Mouse (Mus musculus) embryo, embryonic 10 days (tissue): Measurements from ENCODE around the gene Ap1s1.

ENCODE experiments used
- DNase-seq: peaks from one replicate; pipeline ENCODE4 v3.0.0-alpha.2; 2015; ENCODE audit warnings: low spot score

The Ap1s1 gene

DNA sequence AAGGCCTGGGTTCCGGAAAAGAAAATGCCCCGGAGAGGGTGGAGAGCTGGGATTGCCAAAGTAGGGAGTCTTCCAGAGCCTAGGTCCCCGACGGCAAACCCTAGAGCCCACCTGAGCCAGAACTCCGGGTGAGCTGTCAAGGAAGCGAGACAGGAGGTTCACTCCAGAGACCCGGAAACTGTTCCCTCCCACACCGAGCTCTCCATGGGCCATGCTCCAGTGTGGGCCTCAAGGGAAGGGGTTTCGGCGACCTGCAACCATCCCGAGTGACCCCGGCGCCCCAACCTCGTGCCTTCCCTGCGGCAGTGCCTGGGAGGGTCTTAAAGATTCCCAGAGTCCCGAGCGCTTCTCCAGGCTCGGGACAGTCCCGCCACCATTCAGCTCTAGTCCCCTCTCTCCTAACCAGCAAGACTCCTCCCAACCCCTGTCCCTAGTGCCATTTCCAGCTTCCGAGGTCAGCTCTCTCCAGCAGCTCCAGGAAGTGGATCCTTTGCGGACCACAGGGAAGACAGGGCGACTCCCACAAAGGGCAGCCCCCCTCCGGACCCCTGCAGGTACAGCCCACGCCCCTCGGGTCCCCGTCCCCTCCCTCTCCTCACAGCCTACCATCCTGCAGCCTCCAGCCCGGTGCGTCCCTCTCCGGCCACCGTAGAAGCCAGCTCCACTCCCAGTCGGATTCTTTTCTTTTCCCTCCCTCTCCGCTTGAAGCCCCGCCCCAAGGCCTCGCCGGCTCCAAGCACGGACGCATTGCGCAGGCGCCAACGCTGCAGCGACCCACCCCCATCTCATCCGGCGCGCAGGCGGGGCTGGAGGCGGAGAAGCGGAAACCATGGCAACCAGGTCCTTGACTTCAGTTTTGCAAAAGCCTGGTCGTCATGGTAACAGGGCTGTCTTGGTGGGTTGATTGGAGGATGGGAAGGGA, at the start of gene Ap1s1:
Gene Ap1s1, minus strand, starts transcription at position 734 of the 922 bp plus-strand sequence.
- DNase-seq: peak; percentile 100

GRCm38 (mm10) chr5:137095135-137095534, 49.2 kb upstream of the Ap1s1 start:
- no peak for DNase-seq

DNA sequence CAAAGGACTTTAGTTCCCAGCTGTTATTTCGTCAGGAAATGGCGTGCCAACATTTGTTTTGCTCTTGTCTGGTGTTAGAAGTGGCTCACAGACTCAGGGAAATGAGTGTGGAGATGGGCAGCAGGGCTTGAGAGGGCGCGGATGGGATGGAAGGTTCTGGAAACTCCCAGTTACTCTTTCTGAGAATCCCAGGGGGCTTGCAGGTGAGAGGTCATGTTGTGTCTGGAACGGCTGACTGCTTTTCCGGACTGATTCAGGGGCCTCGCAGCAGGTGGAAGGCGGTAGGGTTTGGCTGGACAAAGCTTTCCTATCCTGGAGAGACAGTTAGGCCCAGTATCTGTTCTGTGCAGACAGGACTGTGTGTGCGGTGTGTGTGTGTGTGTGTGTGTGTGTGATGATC, 47.8 kb upstream of the Ap1s1 start:
- no peak for DNase-seq

DNA sequence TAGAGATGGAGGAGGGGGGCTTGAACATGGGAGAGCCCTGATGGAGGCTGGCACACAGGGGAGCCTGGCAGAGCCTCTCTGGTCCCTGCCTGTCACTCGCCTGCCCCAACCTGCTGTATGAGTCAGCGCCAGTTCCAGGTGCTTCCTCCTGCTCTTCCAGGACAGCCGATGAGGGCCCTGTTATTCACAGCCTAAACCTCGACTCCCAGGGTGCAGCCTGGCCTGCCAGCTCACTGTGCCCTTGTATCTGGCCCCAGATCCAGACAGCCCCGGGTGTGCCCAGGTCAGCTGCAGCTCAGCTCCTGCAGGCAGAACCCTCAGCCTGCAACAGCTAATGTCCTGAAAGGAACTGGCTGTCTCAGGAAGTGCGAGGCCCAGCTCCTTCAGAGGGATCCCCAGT, 45.6 kb upstream of the Ap1s1 start:
- no peak for DNase-seq

- no peak for DNase-seq
Measured at GRCm38 (mm10) chr5:137090870-137091269, 44.9 kb upstream of the Ap1s1 start.

DNA sequence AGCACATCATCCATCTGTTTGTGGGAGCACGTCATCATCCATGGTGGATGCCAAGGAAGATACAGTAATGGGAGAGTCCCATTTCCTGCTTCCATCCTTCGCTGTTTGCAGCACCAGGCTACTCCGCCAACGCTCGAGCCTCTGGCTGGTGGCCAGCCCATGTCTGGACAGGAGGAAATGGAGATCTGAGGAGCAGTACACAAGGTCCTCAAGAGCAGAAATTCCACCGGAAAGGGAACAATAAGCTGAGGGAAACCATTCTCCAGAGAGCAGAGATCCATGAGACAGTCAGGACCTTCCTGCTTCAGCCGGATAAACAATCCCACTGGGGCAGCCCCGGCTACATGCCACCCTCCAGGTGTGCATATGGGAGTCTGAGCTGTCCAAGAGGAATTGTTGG, 41.5 kb upstream of the Ap1s1 start:
- DNase-seq: no peak

DNA sequence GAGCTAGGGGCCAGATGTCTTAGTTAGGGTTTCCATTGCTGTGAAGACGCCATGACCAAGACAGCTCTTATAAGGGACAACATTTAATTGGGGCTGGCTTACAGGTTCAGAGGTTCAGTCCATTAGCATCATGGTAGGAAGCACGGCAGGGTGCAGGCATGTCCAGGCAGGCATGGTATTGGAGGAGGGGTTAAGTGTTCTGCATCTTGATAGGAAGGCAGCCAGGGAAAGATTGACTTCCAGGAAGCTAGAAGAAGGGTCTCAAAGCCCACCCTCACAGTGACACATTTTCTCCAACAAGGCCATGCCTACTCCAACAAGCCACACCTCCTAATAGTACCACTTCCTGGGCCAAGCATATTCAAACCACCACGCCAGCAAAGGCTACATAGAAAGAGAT, 39.8 kb upstream of the Ap1s1 start:
- DNase-seq: no peak

- no peak for DNase-seq
Measured at GRCm38 (mm10) chr5:137085021-137085420, 39.1 kb upstream of the Ap1s1 start.

GRCm38 (mm10) chr5:137083051-137083450, 37.1 kb upstream of the Ap1s1 start:
- DNase-seq: no peak

GRCm38 (mm10) chr5:137079849-137080248, 33.9 kb upstream of the Ap1s1 start:
- DNase-seq: peak; percentile 28

DNA sequence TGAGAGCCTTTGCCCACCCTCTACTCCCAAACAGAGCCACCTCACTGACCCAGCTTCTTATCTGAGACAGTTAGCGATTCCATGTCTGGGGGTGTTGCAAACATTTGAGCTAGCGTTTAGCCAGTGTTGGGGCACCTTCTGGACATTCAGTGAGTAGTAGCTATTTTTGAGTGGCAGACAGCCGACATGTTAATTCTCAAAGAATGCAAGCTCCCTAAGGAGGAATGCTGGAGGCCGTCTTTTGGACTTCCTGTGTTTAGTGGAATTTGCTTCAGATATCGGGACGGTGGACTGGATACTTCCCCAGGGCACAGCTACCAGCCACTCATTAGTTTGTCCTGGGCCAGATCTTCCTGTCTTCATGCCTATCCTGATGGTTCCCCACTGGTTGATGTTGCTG, 32.7 kb upstream of the Ap1s1 start:
- DNase-seq: peak; percentile 24

DNA sequence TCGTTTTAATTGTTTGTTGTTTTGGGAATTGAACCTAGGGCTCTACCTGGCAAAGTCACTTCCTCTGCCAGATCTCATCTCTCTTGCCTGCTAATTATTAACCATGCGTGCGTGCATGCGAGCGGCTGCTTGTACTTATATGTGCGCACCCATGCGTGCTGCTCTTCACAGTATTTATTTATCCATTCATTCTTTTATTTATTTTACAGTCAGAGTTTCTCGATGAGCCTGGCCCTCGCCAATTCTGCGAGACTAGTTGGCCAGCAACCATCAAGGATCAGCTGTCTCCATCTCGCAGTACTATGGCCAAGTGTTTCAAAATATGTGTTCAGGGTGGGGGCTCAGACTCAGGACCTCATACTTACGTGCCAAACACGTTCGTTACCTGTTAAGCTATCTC, 32.1 kb upstream of the Ap1s1 start:
- no peak for DNase-seq

- no peak for DNase-seq
Measured at GRCm38 (mm10) chr5:137077187-137077586, 31.3 kb upstream of the Ap1s1 start.

GRCm38 (mm10) chr5:137076191-137076930, 30.4 kb upstream of the Ap1s1 start:
- peak; percentile 36 for DNase-seq

- DNase-seq: no peak
Measured at GRCm38 (mm10) chr5:137075726-137076125, 29.8 kb upstream of the Ap1s1 start.

DNA sequence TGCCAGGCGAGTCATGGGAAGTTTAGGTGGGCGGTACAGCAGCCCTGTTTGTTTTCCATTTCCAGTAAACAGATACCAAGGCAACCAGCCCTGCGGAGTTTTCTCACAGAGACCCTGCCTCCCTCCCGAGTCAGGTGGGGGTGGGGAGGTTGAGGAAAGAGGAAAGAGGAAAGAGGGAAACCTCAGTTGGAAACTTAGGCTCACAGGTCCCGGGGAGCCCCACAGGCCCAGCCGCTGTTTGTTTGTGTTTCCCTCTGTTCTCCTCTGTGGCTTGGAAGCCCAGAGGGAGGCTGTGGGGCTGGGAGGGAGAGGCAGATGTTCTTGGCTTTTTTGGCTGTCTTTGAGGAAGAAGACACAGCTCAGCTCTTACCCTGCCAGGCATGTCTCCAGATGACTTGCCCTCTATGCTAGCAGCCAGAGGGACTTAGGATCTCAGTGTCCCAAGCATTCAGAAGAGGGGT, 28.3 kb upstream of the Ap1s1 start:
- DNase-seq: no peak

DNA sequence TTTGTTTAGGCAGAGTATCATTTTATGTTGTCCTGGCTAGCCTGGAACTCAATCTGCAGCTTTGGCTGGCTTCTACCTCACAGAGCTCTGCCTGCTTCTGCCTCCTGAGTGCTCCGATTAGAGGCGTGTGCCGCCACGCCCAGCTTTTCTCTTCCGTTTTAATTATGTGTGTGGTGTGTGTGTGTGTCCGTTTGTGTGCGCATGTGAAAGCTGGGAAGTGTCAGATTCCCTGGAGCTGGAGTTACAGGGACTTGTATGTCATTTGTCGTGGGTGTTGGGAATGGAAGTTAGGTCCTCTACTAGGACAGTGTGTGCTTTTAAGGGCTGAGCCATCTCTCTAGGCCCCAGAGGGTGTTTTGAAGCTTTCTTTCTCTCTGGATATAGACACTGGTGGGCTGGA, 27.2 kb upstream of the Ap1s1 start:
- DNase-seq: no peak

- peak; percentile 78 for DNase-seq
Measured at GRCm38 (mm10) chr5:137072079-137072960, 26.4 kb upstream of the Ap1s1 start, which contains the start of gene Serpine1. Gene Serpine1 (minus strand): TSS chr5:137072268.

- DNase-seq: no peak
Measured at GRCm38 (mm10) chr5:137070881-137071605, 25.1 kb upstream of the Ap1s1 start.

- DNase-seq: no peak
Measured at GRCm38 (mm10) chr5:137068711-137069110, 22.8 kb upstream of the Ap1s1 start.

DNA sequence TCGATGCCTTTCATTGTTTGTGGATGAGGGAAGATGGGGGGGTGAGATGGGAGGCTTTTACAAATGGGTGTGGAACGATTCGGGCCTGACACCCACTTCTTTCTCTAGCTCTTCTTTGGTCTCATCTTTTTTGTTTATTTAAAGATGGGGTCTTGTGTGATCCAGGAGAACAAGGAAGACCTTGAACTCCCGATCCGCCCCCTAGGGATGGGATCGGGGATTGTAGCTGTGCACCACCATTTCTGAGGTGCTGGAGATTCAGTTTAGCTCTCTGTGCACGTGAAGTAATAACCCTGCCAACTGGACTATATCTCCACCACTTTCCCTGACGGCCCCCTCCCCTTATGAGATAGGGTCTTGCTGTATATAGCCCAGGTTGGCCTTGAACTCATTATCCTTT, 20.0 kb upstream of the Ap1s1 start:
- no peak for DNase-seq
